Comparison of ENCODE assay signal across 9 mouse cellular contexts in the genomic region with DNA sequence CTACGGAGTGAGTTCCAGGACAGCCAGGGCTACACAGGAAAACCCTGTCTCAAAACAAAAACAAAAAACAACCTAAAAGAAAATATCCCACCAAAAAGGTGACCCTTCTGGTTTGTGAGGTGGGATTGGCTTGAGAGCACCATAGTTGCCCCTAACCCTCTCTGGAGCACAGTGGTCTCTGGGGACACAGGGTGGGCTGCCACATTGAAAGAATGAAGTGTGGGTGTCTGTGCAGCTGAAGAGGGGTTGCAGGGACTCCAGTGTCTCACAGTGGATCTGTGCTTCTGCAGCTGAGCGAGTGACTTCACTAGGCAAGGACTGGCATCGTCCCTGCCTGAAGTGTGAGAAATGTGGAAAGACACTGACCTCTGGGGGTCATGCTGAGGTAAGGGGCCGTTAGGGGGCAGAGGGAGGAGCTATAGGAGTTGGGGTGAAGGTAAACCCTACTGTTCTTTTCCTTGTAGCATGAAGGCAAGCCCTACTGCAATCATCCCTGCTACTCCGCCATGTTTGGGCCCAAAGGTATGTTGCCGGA. TPM values are rescaled to one million over a fixed set of nuclear protein-coding genes. Genes with fewer than 3 reads are reported as not detected.
DNase-seq lines count a peak whose midpoint lies in the region; ATAC-seq and TF ChIP-seq lines count a peak whose summit lies in the region.
"Had no signal": no experiment of that assay in that cellular context is flagged by ENCODE, and none has a peak within 500 bp of the region (broad histone marks: within the 10 kb centered on the region; RNA-seq: fewer than 3 reads in every experiment).

No protein-coding gene starts in this region.

- no peak for DNase-seq in heart, adult 8-10 months (ENCODE audit: low spot score)
- DNase-seq in spleen, adult 2 months (ENCODE audit: low read depth in 1 of 2, low spot score in 2 of 2), result no peak
- DNase-seq in spleen, postnatal 14 days (ENCODE audit: low spot score in 2 of 2), result no peak
- DNase-seq in frontal cortex, adult 2 months (ENCODE audit: extremely low spot score in 1 of 2, low spot score in 1 of 2), result no peak
- no peak for DNase-seq in frontal cortex, postnatal 10 days (ENCODE audit: low spot score in 2 of 2)
- no peak for DNase-seq in embryo, embryonic 9.5 days (ENCODE audit: extremely low spot score)

- H3K9ac ChIP-seq in heart, embryonic 12.5 days, result no peak overlapping the region
- no peak overlapping the region for H3K9ac ChIP-seq in intestine, embryonic 15.5 days
- H3K9ac ChIP-seq: hindbrain, embryonic 15.5 days had no signal

- WGBS in heart, embryonic 12.5 days, result 72% methylated on average over 6 of the region's 6 CpGs
- 63% methylated on average over 6 of the region's 6 CpGs for WGBS in spleen, adult 2 months
- WGBS in intestine, embryonic 15.5 days, result 77% methylated on average over 6 of the region's 6 CpGs

- ATAC-seq in heart, embryonic 12.5 days (ENCODE audit: insufficient number of reproducible peaks, low FRiP score), result no peak
- ATAC-seq in intestine, embryonic 15.5 days, result no peak

- H3K27ac ChIP-seq in heart, embryonic 12.5 days (ENCODE audit: poor library complexity, severe bottlenecking), result no peak overlapping the region
- peak overlapping the region; percentile 10; the same call in 1 of the 2 replicates for H3K27ac ChIP-seq in spleen, adult 2 months (ENCODE audit: insufficient read depth, low read length)
- H3K27ac ChIP-seq in intestine, embryonic 15.5 days, result no peak overlapping the region
- H3K27ac ChIP-seq: hindbrain, embryonic 15.5 days had no signal

- peak overlapping the region; percentile 82 for H3K4me2 ChIP-seq in heart, embryonic 12.5 days
- peak overlapping the region; percentile 90; the same call in 1 of the 2 replicates for H3K4me2 ChIP-seq in intestine, embryonic 15.5 days (replicated peaks)

- H3K4me1 ChIP-seq in heart, embryonic 12.5 days (replicated peaks), result peaks cover 77% of the 10 kb centered on the region
- H3K4me1 ChIP-seq in spleen, adult 2 months (ENCODE audit: control insufficient read depth, insufficient read depth, insufficient read length), result peaks cover 42% of the 10 kb centered on the region; the same call in 1 of the 2 replicates
- peaks cover 38% of the 10 kb centered on the region for H3K4me1 ChIP-seq in intestine, embryonic 15.5 days (replicated peaks)

- no peaks in the 10 kb centered on the region for H3K9me3 ChIP-seq in heart, embryonic 12.5 days (replicated peaks)
- no peaks in the 10 kb centered on the region for H3K9me3 ChIP-seq in intestine, embryonic 15.5 days
- H3K9me3 ChIP-seq: hindbrain, embryonic 15.5 days had no signal

- no peak for TF ChIP-seq POLR2A in spleen, adult 2 months (IDR thresholded peaks at IDR 0.05; ENCODE audit: low read depth, low read length)

- peak overlapping the region; percentile 62 for H3K4me3 ChIP-seq in heart, embryonic 12.5 days
- peak overlapping the region; percentile 60 for H3K4me3 ChIP-seq in spleen, adult 2 months (ENCODE audit: extremely low read depth, insufficient read depth, insufficient read length)
- no peak overlapping the region for H3K4me3 ChIP-seq in intestine, embryonic 15.5 days (replicated peaks)
- H3K4me3 ChIP-seq: hindbrain, embryonic 15.5 days had no signal

- H3K36me3 ChIP-seq in heart, embryonic 12.5 days, result peaks cover 6% of the 10 kb centered on the region; the same call in 1 of the 2 replicates
- H3K36me3 ChIP-seq in spleen, adult 2 months (ENCODE audit: control insufficient read depth, insufficient read depth, low read length), result peaks cover 2% of the 10 kb centered on the region; the same call in 1 of the 2 replicates
- 0 out of 2 replicates have a peak, but pooled peaks cover 4% of the 10 kb centered on the region for H3K36me3 ChIP-seq in intestine, embryonic 15.5 days
- H3K36me3 ChIP-seq: hindbrain, embryonic 15.5 days had no signal

- H3K27me3 ChIP-seq in heart, embryonic 12.5 days (replicated peaks), result no peaks in the 10 kb centered on the region
- no peaks in the 10 kb centered on the region for H3K27me3 ChIP-seq in spleen, adult 2 months (ENCODE audit: control insufficient read depth, insufficient read depth, low read length)
- H3K27me3 ChIP-seq in intestine, embryonic 15.5 days (replicated peaks), result peaks cover 6% of the 10 kb centered on the region; the same call in 1 of the 2 replicates

- TF ChIP-seq CTCF in spleen, adult 2 months (IDR thresholded peaks at IDR 0.05; ENCODE audit: extremely low read depth, insufficient read depth, insufficient read length, insufficient replicate concordance), result no peak

RNA-seq across cellular contexts. Expression of a gene that starts 3.2 kb away (rescaled TPM):
- polyA plus RNA-seq in heart, embryonic 12.5 days (2016; fragmentation: Nextera tagmentation; extraction: Ambion mirVana), result 24.5 and 26.9 TPM in 2 replicates
- total RNA-seq in heart, adult 8-10 months (2022), result under 1 TPM; 0.12 to 0.49 (median 0.33) TPM
- polyA plus RNA-seq in spleen, adult 2 months (2012; rRNA removed), result 16.8 and 23.2 TPM in 2 replicates
- polyA plus RNA-seq in intestine, embryonic 15.5 days (2015; fragmentation: Nextera tagmentation; extraction: Ambion mirVana), result 25.3 and 25.5 TPM in 2 replicates
- polyA plus RNA-seq in frontal cortex, adult 2 months (2012; rRNA removed), result 1.1 and 1.8 TPM in 2 replicates

RNA-seq across cellular contexts. Expression of a gene that starts 6.9 kb away (rescaled TPM):
- polyA plus RNA-seq in heart, embryonic 12.5 days (2016; fragmentation: Nextera tagmentation; extraction: Ambion mirVana), result 464 and 485 TPM in 2 replicates
- 100 to 1,000 TPM; 154 to 215 (median 169) TPM for total RNA-seq in heart, adult 8-10 months (2022)
- polyA plus RNA-seq in spleen, adult 2 months (2012; rRNA removed), result 414 and 544 TPM in 2 replicates
- polyA plus RNA-seq in intestine, embryonic 15.5 days (2015; fragmentation: Nextera tagmentation; extraction: Ambion mirVana), result 426 and 430 TPM in 2 replicates
- 87.6 and 94.9 TPM in 2 replicates for polyA plus RNA-seq in frontal cortex, adult 2 months (2012; rRNA removed)

RNA-seq across cellular contexts. Expression of a gene that starts 13.0 kb away (rescaled TPM):
- 1,186 and 1,223 TPM in 2 replicates for polyA plus RNA-seq in heart, embryonic 12.5 days (2016; fragmentation: Nextera tagmentation; extraction: Ambion mirVana)
- 1,000 to 10,000 TPM; 1,612 to 1,913 (median 1,690) TPM for total RNA-seq in heart, adult 8-10 months (2022)
- polyA plus RNA-seq in spleen, adult 2 months (2012; rRNA removed), result 137 and 141 TPM in 2 replicates
- polyA plus RNA-seq in intestine, embryonic 15.5 days (2015; fragmentation: Nextera tagmentation; extraction: Ambion mirVana), result 122 and 130 TPM in 2 replicates
- 249 and 252 TPM in 2 replicates for polyA plus RNA-seq in frontal cortex, adult 2 months (2012; rRNA removed)

RNA-seq across cellular contexts. Expression of a gene that starts 32.7 kb away (rescaled TPM):
- polyA plus RNA-seq in heart, embryonic 12.5 days (2016; fragmentation: Nextera tagmentation; extraction: Ambion mirVana), result 2.0 and 2.1 TPM in 2 replicates
- under 1 TPM in 2 of 4 experiments, not detected in 2; 0.16 to 0.22 TPM for total RNA-seq in heart, adult 8-10 months (2022)
- 1.7 and 2.1 TPM in 2 replicates for polyA plus RNA-seq in spleen, adult 2 months (2012; rRNA removed)
- polyA plus RNA-seq in intestine, embryonic 15.5 days (2015; fragmentation: Nextera tagmentation; extraction: Ambion mirVana), result 6.7 and 7.5 TPM in 2 replicates
- polyA plus RNA-seq in frontal cortex, adult 2 months (2012; rRNA removed), result 40.3 and 42.0 TPM in 2 replicates

RNA-seq across cellular contexts. Expression of a gene that starts 55.0 kb away (rescaled TPM):
- polyA plus RNA-seq in heart, embryonic 12.5 days (2016; fragmentation: Nextera tagmentation; extraction: Ambion mirVana), result 11.3 and 11.4 TPM in 2 replicates
- 10 to 100 TPM; 45.0 to 47.2 (median 46.1) TPM for total RNA-seq in heart, adult 8-10 months (2022)
- 55.6 and 77.7 TPM in 2 replicates for polyA plus RNA-seq in spleen, adult 2 months (2012; rRNA removed)
- polyA plus RNA-seq in intestine, embryonic 15.5 days (2015; fragmentation: Nextera tagmentation; extraction: Ambion mirVana), result 11.3 and 11.5 TPM in 2 replicates
- 66.4 and 69.3 TPM in 2 replicates for polyA plus RNA-seq in frontal cortex, adult 2 months (2012; rRNA removed)
